Mouse (Mus musculus) gastrocnemius, adult 18-20 months (tissue): ENCODE measurements at regions not wholly inside any gene's neighbourhood (a gene's known extent, or its start where the extent isn't known, plus 50 kb on each side); places are given as distances from the start of the nearest gene placed in this dataset.
A peak's percentile ranks its signal among the peaks of the same experiment; 100 is the strongest.

Experiments
- DNase-seq: peaks from one replicate; pipeline ENCODE4 v3.0.0; 2021; ENCODE audit warnings: low spot score

GRCm38 (mm10) chr3:15110037-15110748 is 221.9 kb downstream of the Gm9733 start:
- no peak for DNase-seq

- DNase-seq, result no peak
These were observed 219.8 kb downstream of the Gm9733 start for GRCm38 (mm10) chr3:15112177-15112838.

GRCm38 (mm10) chr3:15118634-15119356 is 213.3 kb downstream of the Gm9733 start:
- no peak for DNase-seq

GRCm38 (mm10) chr3:15126736-15127135 is 205.4 kb downstream of the Gm9733 start:
- DNase-seq, result no peak

- DNase-seq, result no peak
These were observed 203.7 kb downstream of the Gm9733 start for GRCm38 (mm10) chr3:15128370-15128769.

- DNase-seq, result no peak
These were observed 203.1 kb downstream of the Gm9733 start for GRCm38 (mm10) chr3:15128960-15129359.

- no peak for DNase-seq
These were observed 202.3 kb downstream of the Gm9733 start for GRCm38 (mm10) chr3:15129729-15130369.

- DNase-seq, result no peak
These were observed 200.0 kb downstream of the Gm9733 start for GRCm38 (mm10) chr3:15132136-15132535.

GRCm38 (mm10) chr3:15139550-15139949 is 192.6 kb downstream of the Gm9733 start:
- no peak for DNase-seq

GRCm38 (mm10) chr3:15153710-15154109 is 178.4 kb downstream of the Gm9733 start:
- no peak for DNase-seq

GRCm38 (mm10) chr3:15154153-15154552 is 177.9 kb downstream of the Gm9733 start:
- DNase-seq, result peak; percentile 26

- no peak for DNase-seq
These were observed 175.4 kb downstream of the Gm9733 start for GRCm38 (mm10) chr3:15156681-15157080.

GRCm38 (mm10) chr3:15157842-15158241 is 174.3 kb downstream of the Gm9733 start:
- no peak for DNase-seq

- no peak for DNase-seq
These were observed 173.2 kb downstream of the Gm9733 start for GRCm38 (mm10) chr3:15158926-15159325.

- DNase-seq, result no peak
These were observed 172.0 kb downstream of the Gm9733 start for GRCm38 (mm10) chr3:15159965-15160714.

- DNase-seq, result no peak
These were observed 156.3 kb downstream of the Gm9733 start for GRCm38 (mm10) chr3:15175811-15176210.

- DNase-seq, result no peak
These were observed 152.9 kb downstream of the Gm9733 start for GRCm38 (mm10) chr3:15179079-15179812.

- DNase-seq, result no peak
These were observed 151.0 kb downstream of the Gm9733 start for GRCm38 (mm10) chr3:15181111-15181510.

- DNase-seq, result no peak
These were observed 145.4 kb downstream of the Gm9733 start for GRCm38 (mm10) chr3:15186731-15187130.

GRCm38 (mm10) chr3:15194362-15194761 is 137.7 kb downstream of the Gm9733 start:
- DNase-seq, result peak; percentile 59

- no peak for DNase-seq
These were observed 136.0 kb downstream of the Gm9733 start for GRCm38 (mm10) chr3:15196101-15196500.
